Mouse (Mus musculus) kidney, postnatal 0 days (tissue): ENCODE results near the gene Plppr5. TPM values are rescaled to one million over a fixed set of nuclear protein-coding genes. Genes with fewer than 3 reads are reported as not detected.

Experiments used
- ATAC-seq: fragments of 200-750 bp; cut with Nextera tagmentation; replicated peaks from 2 replicates; pipeline ENCODE4 v1.8.0; 2017; ENCODE audit warnings: low read depth, moderate number of reproducible peaks, moderate TSS enrichment, moderate library complexity; ENCODE audit not compliant: low FRiP score
- DNase-seq: peaks from one replicate; pipeline ENCODE4 v3.0.0-alpha.2; 2016; ENCODE audit warnings: low spot score
- H3K27ac ChIP-seq: fragments of 300-500 bp; sonication (generic); 2 replicates; pipeline ENCODE4 v1.5.1; 2014; ENCODE audit warnings: mild to moderate bottlenecking
- H3K27me3 ChIP-seq: fragments of 300-500 bp; sonication (generic); 2 replicates; pipeline ENCODE4 v1.6.1; 2014; ENCODE audit warnings: low read length, mixed read lengths; ENCODE audit not compliant: insufficient read depth
- H3K36me3 ChIP-seq: fragments of 300-500 bp; sonication (generic); 2 replicates; pipeline ENCODE4 v1.6.1; 2014; ENCODE audit warnings: low read length, mixed read lengths; ENCODE audit not compliant: insufficient read depth
- H3K4me1 ChIP-seq: fragments of 300-500 bp; sonication (generic); replicated peaks from 2 replicates; pipeline ENCODE4 v1.6.1; 2014; ENCODE audit warnings: antibody characterized with exemption, low read length, mixed read lengths; ENCODE audit not compliant: insufficient read depth
- H3K4me2 ChIP-seq: fragments of 300-500 bp; sonication (generic); 2 replicates; pipeline ENCODE4 v1.6.1; 2014; ENCODE audit warnings: mild to moderate bottlenecking, low read length, moderate library complexity, mixed read lengths
- H3K4me3 ChIP-seq: fragments of 300-500 bp; sonication (generic); replicated peaks from 2 replicates; pipeline ENCODE4 v1.5.1; 2014; ENCODE audit warnings: low read depth, low read length
- H3K9ac ChIP-seq: fragments of 300-500 bp; sonication (generic); 2 replicates; pipeline ENCODE4 v1.6.1; 2014; ENCODE audit warnings: low read depth, low read length
- H3K9me3 ChIP-seq: fragments of 300-500 bp; sonication (generic); replicated peaks from 2 replicates; pipeline ENCODE4 v1.6.1; 2016; ENCODE audit warnings: low read length, inconsistent platforms, mixed read lengths
- CTCF ChIP-seq: IDR thresholded peaks from 2 replicates; pipeline ENCODE4 v1.5.1; 2016; ENCODE audit warnings: antibody characterized with exemption, low read depth, mild to moderate bottlenecking, moderate library complexity
- whole genome bisulfite sequencing: fragments of 180-500 bp; shearing (Covaris S2); extraction: QIAGEN DNeasy Blood & Tissue Kit; methylation state at CpG from one replicate; pipeline ENCODE4 v1.1.7; 2014; 5-methylcytosine and 5-hydroxymethylcytosine counted together
- polyA plus RNA-seq: library from polyadenylated mRNA; unstranded; fragments of >200 nt; fragmentation: Nextera tagmentation; extraction: Ambion mirVana; gene quantifications from 2 replicates; pipeline ENCODE4 v1.2.1, GENCODE M21; 2015

Plppr5 gene
- 0.17 and 0.18 TPM in 2 replicates for polyA plus RNA-seq

DNA sequence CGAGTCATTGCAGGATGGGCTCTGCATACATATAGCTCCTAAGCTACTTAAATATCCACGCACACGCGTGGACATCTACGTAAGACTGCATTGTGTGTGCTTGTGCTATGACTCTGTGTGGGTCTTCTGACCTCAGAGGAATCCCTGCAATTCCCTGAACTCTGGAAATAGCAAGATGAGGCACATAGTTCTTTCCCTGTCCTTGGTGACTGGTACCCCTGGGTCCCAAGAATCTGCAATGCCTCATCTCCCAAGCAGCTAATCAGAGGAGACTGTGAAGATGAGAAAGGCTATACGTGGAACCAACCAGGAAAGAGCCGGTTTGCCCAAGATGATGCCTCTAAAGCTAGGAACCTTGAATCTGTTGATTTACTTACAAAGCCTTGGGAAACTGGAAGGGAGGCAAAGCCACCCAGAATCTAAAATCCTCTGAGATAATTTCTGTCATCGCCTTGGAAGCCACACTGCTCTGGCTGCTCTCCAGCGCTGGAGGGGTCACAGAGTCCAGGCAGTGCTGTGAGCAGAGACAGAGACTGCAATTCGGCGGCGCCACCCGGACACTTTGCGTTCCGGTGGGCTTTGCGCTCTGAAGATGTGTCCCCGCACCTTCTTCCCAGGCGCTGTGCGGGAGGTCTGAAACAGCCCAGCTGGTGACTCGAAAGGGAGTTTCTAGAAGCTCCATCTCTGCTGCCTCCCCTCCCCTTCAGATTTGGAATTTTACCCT is at the start of gene Plppr5:
Gene Plppr5 (plus strand): TSS at position 308 of the 724 bp plus-strand sequence.
- TF ChIP-seq CTCF = no peak
- Histone ChIP-seq H3K9me3 (no peaks in the 10 kb centered on the region), H3K27me3 (peaks cover 9% of the 10 kb centered on the region; the same call in 1 of the 2 replicates), H3K36me3 (no peaks in the 10 kb centered on the region), H3K27ac (no peak within 1 kb of the TSS), H3K4me3 (peak within 1 kb of the TSS; percentile 45), H3K4me1 (0 out of 2 replicates have a peak, but pooled peaks cover 4% of the 10 kb centered on the region), H3K9ac (peak within 1 kb of the TSS; percentile 13; the same call in 1 of the 2 replicates), H3K4me2 (peak within 1 kb of the TSS; percentile 82)
- ATAC-seq = peak; percentile 35
- WGBS = 24% methylated on average over 20 of the region's 20 CpGs
- peak; percentile 9 for DNase-seq

- H3K4me1 ChIP-seq = no peaks in the 10 kb centered on the region
- H3K27me3 ChIP-seq = no peaks in the 10 kb centered on the region
- H3K9ac ChIP-seq = no peak overlapping the region
- H3K36me3 ChIP-seq = no peaks in the 10 kb centered on the region
- H3K27ac ChIP-seq = no peak overlapping the region
- ATAC-seq (no peak), DNase-seq (no peak)
- WGBS = 80% methylated on average over 5 of the region's 5 CpGs
- H3K4me2 ChIP-seq = no peak overlapping the region
- H3K4me3 ChIP-seq = no peak overlapping the region
- no peaks in the 10 kb centered on the region for H3K9me3 ChIP-seq
- TF ChIP-seq CTCF = no peak
Measured at GRCm38 (mm10) chr3:117549899-117550298, 24.7 kb upstream of the Plppr5 start.

DNA sequence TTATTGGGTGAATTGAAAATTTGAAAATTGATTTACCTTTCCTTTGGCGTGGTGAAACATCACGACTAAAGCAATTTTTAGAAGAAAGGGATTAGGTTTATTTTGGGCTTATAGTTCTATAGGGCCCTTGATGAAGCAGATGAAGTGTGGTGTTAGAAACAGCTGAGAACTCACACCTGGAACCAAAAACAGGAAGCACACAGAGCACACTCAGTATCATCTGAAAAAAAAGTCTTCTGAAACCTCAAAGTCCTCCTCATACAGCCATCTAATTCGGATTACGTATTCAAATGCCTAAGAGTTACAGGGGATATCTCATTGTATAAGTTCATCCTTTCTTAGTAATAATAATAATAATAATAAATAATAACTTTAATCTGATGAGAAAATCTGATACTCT is 24.1 kb upstream of the Plppr5 start:
- H3K4me1 ChIP-seq = no peaks in the 10 kb centered on the region
- no peak for ATAC-seq
- H3K27ac ChIP-seq = no peak overlapping the region
- no peaks in the 10 kb centered on the region for H3K36me3 ChIP-seq
- H3K4me3 ChIP-seq = no peak overlapping the region
- no peak for TF ChIP-seq CTCF
- no peak overlapping the region for H3K4me2 ChIP-seq
- WGBS = 90% methylated on average over 4 of the region's 4 CpGs
- H3K27me3 ChIP-seq = no peaks in the 10 kb centered on the region
- no peak for DNase-seq
- H3K9me3 ChIP-seq = no peaks in the 10 kb centered on the region
- no peak overlapping the region for H3K9ac ChIP-seq

DNA sequence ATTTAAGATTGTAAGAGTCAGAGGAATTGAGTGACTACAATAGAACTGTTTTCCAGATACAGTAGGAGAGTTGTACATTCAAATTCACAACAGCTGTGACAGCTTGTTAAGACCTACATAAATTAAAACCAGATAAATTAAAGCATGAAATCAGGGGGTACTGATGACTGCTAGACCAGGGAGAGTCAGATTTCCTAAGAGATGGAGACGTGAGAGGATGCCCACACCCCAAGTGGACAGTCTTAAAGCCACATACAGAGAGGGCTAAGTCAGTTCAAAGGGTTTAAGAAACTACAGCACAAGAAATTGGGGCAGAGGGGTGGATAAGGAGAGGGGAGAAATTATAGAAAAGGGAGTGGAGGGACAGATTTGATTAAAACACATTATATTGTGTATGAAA is 17.7 kb upstream of the Plppr5 start:
- Histone ChIP-seq H3K4me3 (no peak overlapping the region), H3K4me2 (no peak overlapping the region), H3K4me1 (no peaks in the 10 kb centered on the region), H3K9me3 (no peaks in the 10 kb centered on the region), H3K9ac (no peak overlapping the region), H3K36me3 (no peaks in the 10 kb centered on the region), H3K27ac (no peak overlapping the region), H3K27me3 (no peaks in the 10 kb centered on the region)
- ATAC-seq (no peak), DNase-seq (no peak)
- WGBS = 25% methylated on average over 1 of the region's 1 CpGs
- TF ChIP-seq CTCF = no peak

DNA sequence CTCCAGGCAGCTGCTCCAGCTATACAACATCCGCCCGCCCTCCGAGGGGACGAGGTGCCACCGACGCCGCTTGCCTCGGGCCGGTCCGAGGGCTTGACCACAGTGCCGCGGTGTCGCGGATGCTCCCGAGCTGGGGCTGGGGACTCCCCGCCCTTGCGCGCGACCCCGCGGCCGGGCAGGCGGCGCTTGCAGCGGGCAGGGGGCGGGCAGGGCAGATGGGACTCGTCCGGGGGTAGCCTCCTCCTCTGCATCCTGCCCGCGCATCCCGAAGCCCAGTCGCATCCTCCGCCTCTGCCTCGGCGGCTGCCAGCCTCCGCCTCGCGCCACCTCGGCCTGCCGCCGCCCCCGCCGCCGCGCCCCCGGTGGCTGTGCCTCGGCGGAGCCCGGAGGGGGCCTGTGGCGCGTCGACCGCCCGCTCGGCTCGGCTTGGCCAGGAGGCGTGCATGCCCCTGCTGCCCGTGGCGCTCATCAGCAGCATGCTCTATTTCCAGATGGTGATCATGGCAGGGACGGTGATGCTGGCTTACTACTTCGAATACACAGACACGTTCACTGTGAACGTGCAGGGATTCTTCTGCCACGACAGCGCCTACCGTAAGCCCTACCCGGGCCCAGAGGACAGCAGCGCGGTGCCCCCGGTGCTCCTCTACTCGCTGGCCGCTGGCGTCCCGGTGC is 754 bp downstream of the Plppr5 start:
- H3K27me3 ChIP-seq = peaks cover 9% of the 10 kb centered on the region; the same call in 1 of the 2 replicates
- H3K4me2 ChIP-seq = peak overlapping the region; percentile 82
- H3K27ac ChIP-seq = no peak overlapping the region
- DNase-seq (peak; percentile 14), ATAC-seq (peak; percentile 73)
- H3K36me3 ChIP-seq = no peaks in the 10 kb centered on the region
- peak overlapping the region; percentile 45 for H3K4me3 ChIP-seq
- under 1% methylated on average over 64 of the region's 74 CpGs for WGBS
- H3K9ac ChIP-seq = peak overlapping the region; percentile 13; the same call in 1 of the 2 replicates
- no peaks in the 10 kb centered on the region for H3K9me3 ChIP-seq
- 0 out of 2 replicates have a peak, but pooled peaks cover 4% of the 10 kb centered on the region for H3K4me1 ChIP-seq
- no peak for TF ChIP-seq CTCF

DNA sequence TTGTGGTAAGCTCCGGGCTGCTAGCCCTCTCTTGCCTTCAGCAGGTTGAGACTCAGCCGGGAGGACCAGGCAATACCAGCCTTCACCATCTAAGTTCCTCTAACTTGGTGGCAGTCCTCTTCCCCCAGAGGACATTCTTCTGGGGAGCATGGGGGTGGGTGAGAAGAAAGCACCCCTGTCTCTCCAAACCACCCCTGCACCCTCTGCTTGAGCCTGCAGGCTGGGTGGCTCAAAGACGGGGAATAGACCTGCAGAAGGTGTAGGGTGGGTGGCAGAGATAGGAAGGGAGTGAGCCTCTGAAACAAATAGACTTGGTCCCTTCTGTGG is 1.3 kb downstream of the Plppr5 start:
- Histone ChIP-seq H3K27me3 (peaks cover 9% of the 10 kb centered on the region; the same call in 1 of the 2 replicates), H3K9ac (no peak overlapping the region)

More for the DNA sequence above, 1.3 kb downstream of the Plppr5 start:
- Histone ChIP-seq H3K9me3 (no peaks in the 10 kb centered on the region), H3K36me3 (no peaks in the 10 kb centered on the region), H3K27ac (no peak overlapping the region), H3K4me1 (0 out of 2 replicates have a peak, but pooled peaks cover 4% of the 10 kb centered on the region), H3K4me2 (peak overlapping the region; percentile 82), H3K4me3 (peak overlapping the region; percentile 45)
- no peak for TF ChIP-seq CTCF
- DNase-seq (no peak), ATAC-seq (no peak)
- WGBS = 27% methylated on average over 3 of the region's 3 CpGs
